Mouse (Mus musculus) C2C12 (cell line): Measurements from ENCODE around the gene Cilp. TPM values are rescaled to one million over a fixed set of nuclear protein-coding genes. Genes with fewer than 3 reads are reported as not detected.

ENCODE experiments used
- H3K27me3 ChIP-seq: one replicate; pipeline ENCODE4 v1.6.1; 2011; ENCODE audit not compliant: control insufficient read depth, insufficient read depth, insufficient read length
- H3K36me3 ChIP-seq: one replicate; pipeline ENCODE4 v1.6.1; 2011; ENCODE audit not compliant: control insufficient read depth, insufficient read depth
- H3K4me3 ChIP-seq: one replicate; pipeline ENCODE4 v1.5.1; 2011; ENCODE audit warnings: mild to moderate bottlenecking, control low read depth; ENCODE audit not compliant: poor library complexity, insufficient read depth, severe bottlenecking
- H3K79me2 ChIP-seq: one replicate; pipeline ENCODE4 v1.6.1; 2011; ENCODE audit not compliant: control insufficient read depth, insufficient read depth
- H3K79me3 ChIP-seq: one replicate; pipeline ENCODE4 v1.6.1; 2011; ENCODE audit warnings: low read depth, control low read depth
- H3ac ChIP-seq: one replicate; pipeline ENCODE3; 2011; ENCODE audit warnings: low read depth; ENCODE audit not compliant: control insufficient read depth, insufficient read length
- CEBPB ChIP-seq: IDR thresholded peaks from one replicate; pipeline ENCODE4 v1.6.1; 2011; ENCODE audit warnings: low read depth, mild to moderate bottlenecking, control low read depth, moderate library complexity
- CTCF ChIP-seq: IDR thresholded peaks from one replicate; pipeline ENCODE4 v1.5.1; 2011; ENCODE audit not compliant: control insufficient read depth, insufficient read depth, insufficient read length
- FOSL1 ChIP-seq: IDR thresholded peaks from one replicate; pipeline ENCODE4 v1.8.0; 2011; ENCODE audit warnings: mild to moderate bottlenecking, low read length; ENCODE audit not compliant: poor library complexity, insufficient read depth, severe bottlenecking
- MAX ChIP-seq: IDR thresholded peaks from one replicate; pipeline ENCODE4 v1.6.1; 2011; ENCODE audit warnings: mild to moderate bottlenecking, control low read depth
- MYOD1 ChIP-seq: IDR thresholded peaks from one replicate; pipeline ENCODE4 v1.6.1; 2011; ENCODE audit warnings: low read depth; ENCODE audit not compliant: control insufficient read depth, insufficient read length
- MYOG ChIP-seq: IDR thresholded peaks from one replicate; pipeline ENCODE4 v1.6.1; 2011; ENCODE audit not compliant: control insufficient read depth, insufficient read length; ENCODE audit errors: extremely low read depth
- USF1 ChIP-seq: IDR thresholded peaks from one replicate; pipeline ENCODE4 v1.6.1; 2011; ENCODE audit warnings: low read depth, mild to moderate bottlenecking, control low read depth, moderate library complexity
- polyA plus RNA-seq: library from polyadenylated mRNA; unstranded; fragments of >200 nt; fragmentation: generic; extraction: Trizol; gene quantifications from one replicate; pipeline ENCODE4 v1.2.1, GENCODE M21; 2012; ENCODE audit warnings: missing spikeins

Cilp gene
- polyA plus RNA-seq, 1 experiment, result 0.01 TPM

DNA sequence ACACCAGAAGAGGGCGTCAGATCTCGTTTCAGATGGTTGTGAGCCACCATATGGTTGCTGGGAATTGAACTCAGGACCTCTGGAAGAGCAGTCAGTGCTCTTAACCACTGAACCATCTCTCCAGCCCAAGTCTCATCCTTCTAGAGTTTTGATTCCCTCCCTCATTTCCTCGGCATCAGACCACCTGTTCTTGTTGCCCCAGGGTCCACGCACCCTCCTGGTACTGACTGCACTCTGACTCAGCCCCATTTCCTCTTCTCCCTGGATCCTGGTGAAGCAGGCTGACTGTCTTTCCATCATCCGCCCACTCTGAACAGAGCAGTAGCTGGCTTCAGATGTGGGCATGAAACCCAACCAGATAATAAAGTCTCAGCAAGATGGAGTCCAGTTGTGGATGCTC, 23.0 kb upstream of the Cilp start:
- TF ChIP-seq MYOG, result no peak
- peak; percentile 35 for TF ChIP-seq MYOD1
- TF ChIP-seq CTCF, result no peak
- Histone ChIP-seq H3K27me3 (no peaks in the 10 kb centered on the region), H3ac (no peak overlapping the region), H3K79me3 (no peaks in the 10 kb centered on the region), H3K4me3 (no peak overlapping the region), H3K79me2 (no peaks in the 10 kb centered on the region), H3K36me3 (no peaks in the 10 kb centered on the region)

- no peaks in the 10 kb centered on the region for H3K27me3 ChIP-seq
- H3K79me3 ChIP-seq, result no peaks in the 10 kb centered on the region
- no peak overlapping the region for H3ac ChIP-seq
- no peak overlapping the region for H3K4me3 ChIP-seq
- no peak for TF ChIP-seq CTCF
- no peak for TF ChIP-seq MYOD1
- TF ChIP-seq MAX, result no peak
- TF ChIP-seq MYOG, result no peak
- TF ChIP-seq FOSL1, result no peak
- TF ChIP-seq USF1, result no peak
- TF ChIP-seq CEBPB, result no peak
- H3K79me2 ChIP-seq, result no peaks in the 10 kb centered on the region
- no peaks in the 10 kb centered on the region for H3K36me3 ChIP-seq
Observed at GRCm38 (mm10) chr9:65243249-65243648, 21.7 kb upstream of the Cilp start.

GRCm38 (mm10) chr9:65244036-65244806, 20.8 kb upstream of the Cilp start:
- no peaks in the 10 kb centered on the region for H3K36me3 ChIP-seq
- TF ChIP-seq MAX (no peak), CTCF (no peak), MYOD1 (no peak), FOSL1 (no peak), CEBPB (no peak), USF1 (no peak), MYOG (no peak)
- no peak overlapping the region for H3K4me3 ChIP-seq
- no peaks in the 10 kb centered on the region for H3K79me3 ChIP-seq
- no peak overlapping the region for H3ac ChIP-seq
- no peaks in the 10 kb centered on the region for H3K79me2 ChIP-seq
- no peaks in the 10 kb centered on the region for H3K27me3 ChIP-seq

DNA sequence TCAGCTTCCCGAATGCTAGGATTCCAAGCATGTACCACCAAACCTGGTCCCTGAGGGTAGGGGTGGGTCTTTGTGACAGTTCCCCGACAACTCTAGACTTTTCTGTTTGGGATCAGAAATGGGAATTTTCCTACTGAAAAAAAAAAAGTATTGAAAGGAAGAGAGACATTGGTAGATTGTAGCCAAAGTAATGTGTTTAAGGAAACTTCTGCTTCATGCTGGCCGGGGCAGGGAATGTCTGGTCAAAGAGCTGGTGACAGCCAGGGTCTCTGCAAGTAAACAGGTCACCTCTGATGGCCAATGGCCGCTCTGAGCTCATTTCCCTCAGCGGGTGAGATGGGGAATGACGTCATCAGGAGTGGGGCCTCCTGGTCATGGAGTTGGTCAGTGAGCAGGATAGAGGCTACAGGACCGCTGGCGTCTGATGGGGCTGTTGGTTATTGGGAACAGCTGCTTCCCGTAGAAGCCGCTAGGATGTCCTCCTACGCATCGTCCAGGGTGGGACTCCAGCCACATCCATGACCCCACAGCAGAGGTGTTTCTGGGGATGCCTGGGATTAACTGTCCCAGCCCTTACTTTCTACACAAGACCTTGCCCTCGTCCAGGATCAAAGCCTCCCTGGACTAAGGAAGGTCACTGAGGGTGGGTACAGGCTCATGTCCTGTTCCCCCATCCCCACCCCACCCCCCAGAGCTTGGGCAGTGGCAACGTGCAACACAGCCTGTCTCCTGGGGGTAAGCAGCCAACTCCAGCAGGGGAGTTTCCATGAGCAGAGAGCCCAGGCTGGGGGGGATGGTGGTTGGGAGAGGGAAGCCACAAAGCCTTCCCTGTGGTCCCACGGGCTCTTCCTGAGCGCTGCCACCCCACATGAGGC, 17.2 kb upstream of the Cilp start:
- Histone ChIP-seq H3K79me2 (no peaks in the 10 kb centered on the region), H3K27me3 (no peaks in the 10 kb centered on the region), H3ac (no peak overlapping the region), H3K36me3 (no peaks in the 10 kb centered on the region), H3K79me3 (no peaks in the 10 kb centered on the region), H3K4me3 (no peak overlapping the region)
- TF ChIP-seq FOSL1 (no peak), MAX (no peak), MYOD1 (no peak), USF1 (no peak), MYOG (no peak), CEBPB (no peak), CTCF (no peak)

DNA sequence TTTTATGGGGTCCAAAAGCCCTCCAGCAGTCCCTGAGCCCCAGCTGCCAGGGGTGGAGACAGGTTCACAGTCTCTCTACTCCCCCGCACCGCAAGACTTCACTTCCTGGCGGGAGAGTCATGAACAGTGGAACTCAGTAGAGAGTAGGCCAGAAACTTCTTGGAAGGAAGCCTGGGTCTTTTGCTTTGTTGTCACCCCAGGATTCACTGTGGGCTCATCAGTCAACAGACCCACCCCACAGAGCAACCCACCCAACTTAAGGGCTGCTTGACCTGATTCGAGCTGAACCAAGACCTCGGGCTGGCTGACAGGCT, 16.6 kb upstream of the Cilp start:
- Histone ChIP-seq H3K79me2 (no peaks in the 10 kb centered on the region), H3K27me3 (no peaks in the 10 kb centered on the region), H3K36me3 (no peaks in the 10 kb centered on the region), H3ac (no peak overlapping the region), H3K4me3 (no peak overlapping the region), H3K79me3 (no peaks in the 10 kb centered on the region)
- no peak for TF ChIP-seq MAX
- TF ChIP-seq MYOD1, result no peak
- no peak for TF ChIP-seq CEBPB
- TF ChIP-seq USF1, result no peak
- no peak for TF ChIP-seq FOSL1

- Histone ChIP-seq H3ac (no peak overlapping the region), H3K79me3 (no peaks in the 10 kb centered on the region), H3K4me3 (no peak overlapping the region), H3K36me3 (no peaks in the 10 kb centered on the region), H3K79me2 (no peaks in the 10 kb centered on the region), H3K27me3 (no peaks in the 10 kb centered on the region)
- no peak for TF ChIP-seq MYOD1
- no peak for TF ChIP-seq CEBPB
- no peak for TF ChIP-seq FOSL1
- no peak for TF ChIP-seq MAX
- no peak for TF ChIP-seq MYOG
- no peak for TF ChIP-seq CTCF
- no peak for TF ChIP-seq USF1
Observed at GRCm38 (mm10) chr9:65252026-65252425, 13.0 kb upstream of the Cilp start.
